Mouse (Mus musculus) kidney, postnatal 14 days (tissue): ENCODE results near the gene Pi4k2b.
A peak's percentile ranks its signal among the peaks of the same experiment; 100 is the strongest.
"Not testable (repeated sequence)": the region's sequence is repeated elsewhere in the genome, so short reads cannot be mapped to it uniquely, and the experiment has no call there.

ENCODE experiments used
- DNase-seq: peaks from one replicate; pipeline ENCODE4 v3.0.0; 2022; ENCODE audit warnings: mixed read lengths

Pi4k2b gene

DNA sequence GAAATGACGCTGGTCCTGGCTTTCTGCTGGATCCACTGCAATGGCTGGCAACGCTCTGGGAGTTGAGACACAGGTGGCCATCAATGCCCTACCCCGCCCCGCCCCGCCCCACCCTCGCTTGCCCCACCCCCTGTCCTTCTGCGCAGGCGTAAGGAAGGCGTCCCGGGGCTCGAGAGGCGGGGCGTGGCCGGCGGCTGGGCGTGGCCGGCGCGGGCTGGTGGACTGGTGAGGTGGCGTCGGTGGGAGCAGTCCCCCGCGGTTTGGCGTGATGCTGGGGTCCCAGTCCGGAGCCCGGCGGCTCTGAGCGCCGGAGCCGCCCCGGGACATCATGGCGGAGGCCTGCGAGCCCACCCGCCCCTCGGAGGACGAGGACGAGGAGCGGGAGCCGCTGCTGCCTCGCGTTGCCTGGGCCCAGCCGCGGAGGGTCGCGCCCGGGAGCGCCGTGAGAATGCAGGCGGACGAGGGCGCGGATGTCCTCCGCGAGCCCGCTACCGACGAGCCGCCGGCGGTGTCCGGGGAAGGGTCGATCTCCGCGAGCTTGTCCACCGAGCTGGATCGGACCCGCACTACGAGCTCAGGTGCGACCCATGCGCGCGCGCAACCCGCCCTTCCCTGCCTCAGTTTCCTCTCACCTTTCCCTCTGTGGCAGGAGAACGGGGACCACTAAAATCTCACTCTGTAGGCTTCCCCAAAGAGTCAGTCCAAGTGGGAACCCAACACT, at the start of gene Pi4k2b:
TSS of gene Pi4k2b (plus strand) at position 184 of the 721 bp plus-strand sequence.
- peak; percentile 89 for DNase-seq

DNA sequence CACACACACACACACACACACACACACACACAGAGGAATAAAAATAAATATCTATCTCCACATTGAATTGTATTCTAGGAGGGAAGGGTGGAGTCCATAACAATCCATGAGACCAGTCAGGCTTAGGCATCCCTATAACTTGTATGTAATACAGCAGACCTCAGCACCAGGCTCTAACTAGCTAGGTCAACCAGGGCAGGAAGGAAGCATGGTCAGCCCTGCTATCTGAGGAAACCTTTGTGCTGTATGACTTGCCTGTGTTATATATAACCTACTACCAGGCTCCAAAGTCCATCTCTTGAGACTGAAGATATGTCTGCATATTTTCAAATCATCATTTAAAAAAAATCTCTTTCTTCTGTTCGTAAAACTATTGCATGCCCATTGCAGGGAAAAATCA, 44.1 kb upstream of the Pi4k2b start:
- no peak for DNase-seq

DNA sequence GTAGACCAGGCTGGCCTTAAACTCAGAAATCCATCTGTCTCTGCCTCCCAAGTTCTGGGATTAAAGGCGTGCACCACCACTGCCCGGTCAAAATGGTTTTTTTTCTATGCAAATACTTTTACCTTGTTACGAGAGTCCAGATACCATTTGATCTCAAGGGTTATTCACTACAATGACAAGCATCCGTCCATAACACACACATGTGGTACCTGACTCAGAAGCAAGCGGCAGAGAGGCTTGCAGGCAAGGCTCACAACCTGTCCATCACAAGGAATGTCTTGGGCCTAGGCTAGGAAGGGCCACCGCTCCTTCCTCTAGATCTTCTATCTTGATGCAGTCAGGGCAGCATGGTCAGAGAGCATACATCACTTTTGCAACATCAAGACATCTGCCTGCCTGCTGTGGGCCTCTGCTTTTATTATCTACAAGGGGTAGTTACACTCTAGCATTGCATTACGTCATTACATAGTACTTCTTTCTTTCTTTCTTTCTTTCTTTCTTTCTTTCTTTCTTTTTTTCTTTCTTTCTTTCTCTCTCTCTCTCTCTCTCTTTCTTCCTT, 43.4 kb upstream of the Pi4k2b start:
- DNase-seq, result not testable (repeated sequence)

GRCm38 (mm10) chr5:52704562-52704961, 36.8 kb upstream of the Pi4k2b start:
- DNase-seq, result no peak

GRCm38 (mm10) chr5:52712704-52713103, 28.7 kb upstream of the Pi4k2b start:
- no peak for DNase-seq

- DNase-seq, result no peak
These were observed 24.5 kb upstream of the Pi4k2b start for GRCm38 (mm10) chr5:52716742-52717448.

- peak; percentile 58 for DNase-seq
These were observed 20.4 kb upstream of the Pi4k2b start for GRCm38 (mm10) chr5:52721003-52721402.

DNA sequence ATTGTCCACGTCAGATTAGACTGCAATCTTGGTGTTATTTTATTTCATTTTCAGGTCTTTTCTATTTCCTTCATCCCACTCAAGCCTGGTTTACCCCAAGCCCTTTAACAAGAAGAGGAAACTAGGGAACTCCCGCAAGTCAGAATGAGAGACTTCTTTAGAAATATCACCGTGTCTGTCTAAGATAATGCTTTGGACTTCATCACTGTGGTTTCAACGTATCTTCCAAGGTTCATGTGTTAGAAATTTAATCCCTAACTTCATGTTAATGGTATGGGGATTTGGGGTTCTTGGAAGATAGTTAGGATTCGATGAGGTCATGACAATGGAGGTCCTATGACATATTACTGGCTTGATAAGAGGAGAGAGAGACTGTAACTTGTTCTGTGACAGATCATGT, 13.6 kb upstream of the Pi4k2b start:
- no peak for DNase-seq

- no peak for DNase-seq
These were observed 8.6 kb upstream of the Pi4k2b start for GRCm38 (mm10) chr5:52732811-52733210.

- DNase-seq, result no peak
These were observed 5.3 kb upstream of the Pi4k2b start for GRCm38 (mm10) chr5:52736046-52736445.

- DNase-seq, result peak; percentile 57
These were observed 889 bp downstream of the Pi4k2b start for GRCm38 (mm10) chr5:52742112-52742813.

- DNase-seq, result no peak
These were observed 1.9 kb downstream of the Pi4k2b start for GRCm38 (mm10) chr5:52743231-52743630.

DNA sequence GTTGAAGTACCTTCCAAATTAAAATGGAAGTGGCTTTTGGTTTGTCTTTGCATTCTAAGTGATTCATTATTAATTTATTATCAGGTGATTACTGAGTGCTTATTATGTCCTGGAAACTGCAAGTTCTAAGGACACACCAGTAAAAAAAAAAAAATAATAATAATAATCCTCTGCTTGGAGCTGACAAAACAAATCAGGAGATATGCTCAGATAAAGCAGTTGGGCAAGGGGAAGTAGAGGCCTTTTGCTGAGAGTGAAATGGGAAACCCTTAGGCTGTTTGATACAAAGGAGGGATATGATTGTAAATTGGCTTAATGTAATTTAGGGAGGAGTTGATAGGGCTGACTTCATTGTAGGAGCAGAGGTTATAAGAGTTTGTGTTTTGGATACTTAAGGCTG, 5.5 kb downstream of the Pi4k2b start:
- no peak for DNase-seq

- DNase-seq, result peak; percentile 77
These were observed 7.4 kb downstream of the Pi4k2b start for GRCm38 (mm10) chr5:52748732-52749131.

GRCm38 (mm10) chr5:52753146-52753545, 11.8 kb downstream of the Pi4k2b start:
- DNase-seq, result no peak

DNA sequence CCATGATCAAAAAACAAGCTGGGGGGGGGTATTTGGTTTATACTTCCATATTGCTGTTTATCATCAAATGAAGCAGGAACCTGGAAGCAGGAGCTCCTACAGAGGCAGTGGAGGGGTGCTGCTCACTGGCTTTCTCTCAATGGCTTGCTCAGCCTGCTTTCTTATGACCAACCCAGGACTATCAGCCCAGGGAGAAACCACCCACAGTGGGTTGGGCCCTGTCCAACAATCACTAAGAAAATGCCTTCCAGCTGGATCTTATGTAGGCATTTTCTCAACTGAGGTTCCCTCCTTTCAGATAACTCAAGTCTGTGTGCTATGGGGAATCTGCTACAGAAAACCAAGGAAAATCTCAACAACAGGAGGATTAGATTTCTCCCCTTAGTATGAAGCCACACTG, 12.8 kb downstream of the Pi4k2b start:
- DNase-seq, result no peak

GRCm38 (mm10) chr5:52755337-52755736, 14.0 kb downstream of the Pi4k2b start:
- DNase-seq, result no peak

DNA sequence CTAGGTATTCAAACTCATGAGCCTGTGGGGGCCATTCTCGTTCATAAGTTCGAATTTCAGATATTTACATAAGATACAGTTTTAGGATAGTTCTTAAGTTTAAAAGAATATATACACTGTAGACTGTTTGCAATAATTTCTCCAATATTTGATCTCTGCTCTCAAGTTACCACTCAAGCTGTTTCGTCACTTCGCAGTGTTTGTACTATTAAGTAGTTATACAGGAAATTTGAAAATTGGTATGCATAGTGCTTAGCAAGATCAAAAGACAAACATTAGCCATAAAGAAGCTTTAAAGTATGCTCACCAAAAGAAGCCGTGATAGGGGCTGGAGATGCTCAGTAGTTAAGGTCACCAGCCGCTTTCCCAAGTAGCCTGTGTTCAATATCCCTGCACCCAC, 14.6 kb downstream of the Pi4k2b start:
- no peak for DNase-seq

DNA sequence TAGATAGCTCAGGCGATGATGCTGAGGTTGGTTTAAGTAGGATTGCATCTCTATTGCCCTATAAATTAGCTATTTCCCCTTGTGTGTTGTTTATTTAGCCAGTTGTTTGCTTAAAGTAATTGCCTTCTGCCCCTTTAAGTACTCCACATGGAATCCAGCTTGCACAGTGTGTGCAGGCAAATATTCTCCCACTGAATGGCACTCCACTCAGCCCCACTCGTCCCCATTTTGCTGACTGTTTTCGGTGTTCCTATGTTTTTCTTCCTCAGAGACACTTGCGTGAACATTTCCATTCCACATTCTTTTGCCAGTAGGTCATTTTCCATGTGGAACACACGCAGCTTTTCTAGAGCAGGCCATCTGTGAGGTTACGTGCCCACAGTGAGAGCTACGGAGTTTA, 21.2 kb downstream of the Pi4k2b start:
- DNase-seq, result no peak

GRCm38 (mm10) chr5:52774267-52774666, 32.9 kb downstream of the Pi4k2b start:
- no peak for DNase-seq

GRCm38 (mm10) chr5:52775237-52775636, 33.9 kb downstream of the Pi4k2b start, which contains the start of gene Zcchc4:
TSS of gene Zcchc4 (plus strand) at chr5:52775409.
- no peak for DNase-seq

- not testable (repeated sequence) for DNase-seq
These were observed 35.3 kb downstream of the Pi4k2b start for GRCm38 (mm10) chr5:52776466-52777354.
